Mouse (Mus musculus) liver, postnatal 0 days (tissue): ENCODE measurements at regions not wholly inside any gene's neighbourhood (a gene's known extent, or its start where the extent isn't known, plus 50 kb on each side); places are given as distances from the start of the nearest gene placed in this dataset.

ENCODE experiments used
- ATAC-seq: fragments of 200-750 bp; cut with Nextera tagmentation; 2 replicates; pipeline ENCODE4 v1.8.0; 2017; ENCODE audit warnings: mild to moderate bottlenecking, moderate library complexity
- DNase-seq: peaks from one replicate; pipeline ENCODE4 v3.0.0-alpha.2; 2016
- H3K27ac ChIP-seq: fragments of 300-500 bp; sonication (generic); 2 replicates; pipeline ENCODE4 v1.5.1; 2014; ENCODE audit warnings: antibody characterized with exemption, moderate library complexity, mild to moderate bottlenecking, low read depth
- H3K27me3 ChIP-seq: fragments of 300-500 bp; sonication (generic); 2 replicates; pipeline ENCODE4 v1.6.1; 2014; ENCODE audit warnings: low read length, control low read depth, mixed read lengths; ENCODE audit not compliant: insufficient read depth
- H3K36me3 ChIP-seq: fragments of 300-500 bp; sonication (generic); replicated peaks from 2 replicates; pipeline ENCODE4 v1.6.1; 2014; ENCODE audit warnings: mild to moderate bottlenecking, control low read depth, low read length, moderate library complexity, mixed read lengths; ENCODE audit not compliant: insufficient read depth
- H3K4me1 ChIP-seq: fragments of 300-500 bp; sonication (generic); 2 replicates; pipeline ENCODE4 v1.6.1; 2014; ENCODE audit warnings: antibody characterized with exemption, mild to moderate bottlenecking, control low read depth; ENCODE audit not compliant: insufficient read depth
- H3K4me2 ChIP-seq: fragments of 300-500 bp; sonication (generic); 2 replicates; pipeline ENCODE4 v1.6.1; 2014; ENCODE audit warnings: low read depth, mild to moderate bottlenecking, low read length, moderate library complexity, mixed read lengths
- H3K4me3 ChIP-seq: fragments of 300-500 bp; sonication (generic); 2 replicates; pipeline ENCODE4 v1.5.1; 2014; ENCODE audit warnings: low read depth, low read length
- H3K9ac ChIP-seq: fragments of 300-500 bp; sonication (generic); replicated peaks from 2 replicates; pipeline ENCODE4 v1.6.1; 2014; ENCODE audit warnings: mild to moderate bottlenecking, moderate library complexity
- H3K9me3 ChIP-seq: fragments of 300-500 bp; sonication (generic); 2 replicates; pipeline ENCODE4 v1.6.1; 2016; ENCODE audit warnings: mild to moderate bottlenecking, control low read depth, low read length, mixed read lengths
- CTCF ChIP-seq: sonication (generic); IDR thresholded peaks from 2 replicates; pipeline ENCODE4 v1.5.1; 2016; ENCODE audit warnings: antibody characterized with exemption, low read depth
- EP300 ChIP-seq: IDR thresholded peaks from 2 replicates; pipeline ENCODE4 v1.6.1; 2016; ENCODE audit warnings: antibody characterized with exemption, low read depth, mild to moderate bottlenecking
- WGBS: fragments of 180-500 bp; shearing (Covaris S2); extraction: QIAGEN DNeasy Blood & Tissue Kit; methylation state at CpG from one replicate; pipeline ENCODE4 v1.1.7; 2014; ENCODE audit not compliant: insufficient replicate concordance; 5-methylcytosine and 5-hydroxymethylcytosine counted together

DNA sequence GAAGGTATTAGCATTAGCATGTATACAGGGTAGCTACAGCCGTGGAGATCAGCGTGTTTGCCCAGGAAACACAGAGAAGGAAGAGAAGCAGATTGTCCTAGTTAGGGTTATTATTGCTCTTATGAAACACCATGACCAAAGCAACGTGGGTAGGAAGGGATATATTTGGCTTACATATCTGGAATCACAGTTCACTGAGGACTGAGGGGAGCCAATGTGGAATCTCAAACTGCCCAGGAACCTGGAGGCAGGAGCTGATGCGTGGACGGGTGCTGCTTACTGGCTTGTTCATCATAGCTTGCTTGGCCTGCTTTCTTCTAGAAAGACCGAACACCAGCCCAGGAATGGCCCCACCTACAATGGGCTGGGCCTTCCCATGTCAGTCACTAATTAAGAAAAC is 238.4 kb downstream of the Atp23 start:
- no peak for TF ChIP-seq CTCF
- TF ChIP-seq EP300, result no peak
- no peaks in the 10 kb centered on the region for H3K27me3 ChIP-seq
- no peak overlapping the region for H3K9ac ChIP-seq
- ATAC-seq (no peak), DNase-seq (no peak)
- no peak overlapping the region for H3K4me2 ChIP-seq
- no peak overlapping the region for H3K4me3 ChIP-seq
- peaks cover 5% of the 10 kb centered on the region for H3K9me3 ChIP-seq
- H3K36me3 ChIP-seq, result no peaks in the 10 kb centered on the region
- no peaks in the 10 kb centered on the region for H3K4me1 ChIP-seq
- WGBS, result 76% methylated on average over 6 of the region's 6 CpGs
- no peak overlapping the region for H3K27ac ChIP-seq

DNA sequence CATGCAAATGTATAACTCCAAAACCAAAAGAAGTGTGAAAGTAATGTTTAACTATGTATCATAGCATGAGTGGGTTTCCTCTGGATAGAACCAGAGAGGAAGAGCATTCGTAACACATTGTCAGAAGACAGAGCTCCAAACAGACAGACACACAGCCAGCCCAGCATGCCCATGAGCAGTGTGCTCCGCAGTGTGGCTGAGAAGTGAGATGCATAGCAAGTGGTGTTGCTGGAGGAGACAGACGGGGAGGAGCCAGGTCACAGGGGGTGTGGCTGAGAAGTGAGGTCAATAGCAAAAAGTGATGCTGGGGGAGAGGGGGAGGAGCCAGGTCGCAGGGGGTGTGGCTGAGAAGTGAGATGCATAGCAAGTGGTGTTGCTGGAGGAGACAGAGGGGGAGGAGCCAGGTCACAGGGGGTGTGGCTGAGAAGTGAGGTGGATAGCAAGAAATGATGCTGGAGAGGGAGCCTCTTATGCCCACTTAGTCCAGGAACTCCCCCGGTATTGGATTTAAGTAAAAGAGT is 240.0 kb downstream of the Atp23 start:
- Histone ChIP-seq H3K27ac (no peak overlapping the region), H3K9me3 (peaks cover 5% of the 10 kb centered on the region), H3K36me3 (no peaks in the 10 kb centered on the region), H3K4me3 (no peak overlapping the region), H3K9ac (no peak overlapping the region), H3K4me2 (no peak overlapping the region), H3K27me3 (no peaks in the 10 kb centered on the region), H3K4me1 (no peaks in the 10 kb centered on the region)
- 52% methylated on average over 5 of the region's 5 CpGs for WGBS
- TF ChIP-seq CTCF (no peak), EP300 (no peak)
- DNase-seq, result peak; percentile 15
- ATAC-seq, result no peak

DNA sequence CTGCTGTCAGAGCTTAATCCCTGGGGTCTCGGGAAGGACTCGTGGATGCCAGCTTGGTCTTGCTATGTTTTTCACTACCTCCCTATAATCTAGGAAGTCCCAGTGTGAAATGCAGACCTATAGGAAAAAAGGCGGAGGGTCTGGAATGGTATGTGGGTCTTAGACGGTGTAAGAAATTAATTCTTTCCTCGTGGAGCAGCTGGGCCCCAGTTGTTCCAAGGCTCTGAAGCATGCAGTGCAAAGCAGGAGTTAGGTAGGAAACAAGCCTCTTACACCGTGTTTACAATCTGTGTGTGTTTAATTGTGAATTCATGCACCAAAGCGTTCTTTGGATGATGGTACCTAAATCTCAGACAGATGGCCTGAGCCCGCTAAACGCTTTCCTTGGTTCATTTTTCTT is 241.1 kb downstream of the Atp23 start:
- TF ChIP-seq CTCF, result no peak
- no peak for TF ChIP-seq EP300
- H3K4me1 ChIP-seq, result no peaks in the 10 kb centered on the region
- peaks cover 5% of the 10 kb centered on the region for H3K9me3 ChIP-seq
- no peak overlapping the region for H3K4me3 ChIP-seq
- WGBS, result 84% methylated on average over 9 of the region's 9 CpGs
- H3K27ac ChIP-seq, result no peak overlapping the region
- no peak overlapping the region for H3K4me2 ChIP-seq
- H3K27me3 ChIP-seq, result no peaks in the 10 kb centered on the region
- no peak overlapping the region for H3K9ac ChIP-seq
- no peaks in the 10 kb centered on the region for H3K36me3 ChIP-seq
- ATAC-seq, result no peak
- no peak for DNase-seq

DNA sequence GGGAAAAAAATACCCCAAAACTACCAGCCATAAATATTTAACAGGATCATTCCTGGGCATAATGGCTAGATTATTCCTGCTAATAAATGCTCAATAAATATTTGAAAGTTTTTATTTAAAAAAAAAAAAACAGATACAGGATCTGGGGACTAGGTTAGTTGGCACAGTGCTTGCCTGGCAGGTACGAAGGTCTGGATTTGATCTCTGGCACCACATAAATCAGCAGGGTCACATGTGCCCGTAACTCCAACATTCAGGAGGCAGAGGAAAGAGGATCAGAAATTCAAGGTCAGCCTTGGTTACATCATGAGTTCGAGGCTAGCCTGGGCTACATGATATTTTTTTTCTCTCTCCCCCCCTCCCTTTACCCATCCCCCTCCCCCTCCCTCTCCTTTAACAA is 248.5 kb downstream of the Atp23 start:
- no peak overlapping the region for H3K4me3 ChIP-seq
- 69% methylated on average over 3 of the region's 3 CpGs for WGBS
- H3K27ac ChIP-seq, result no peak overlapping the region
- H3K9ac ChIP-seq, result no peak overlapping the region
- H3K9me3 ChIP-seq, result no peaks in the 10 kb centered on the region
- H3K4me1 ChIP-seq, result no peaks in the 10 kb centered on the region
- H3K27me3 ChIP-seq, result no peaks in the 10 kb centered on the region
- TF ChIP-seq EP300 (no peak), CTCF (no peak)
- ATAC-seq (no peak), DNase-seq (no peak)
- H3K4me2 ChIP-seq, result no peak overlapping the region
- no peaks in the 10 kb centered on the region for H3K36me3 ChIP-seq

DNA sequence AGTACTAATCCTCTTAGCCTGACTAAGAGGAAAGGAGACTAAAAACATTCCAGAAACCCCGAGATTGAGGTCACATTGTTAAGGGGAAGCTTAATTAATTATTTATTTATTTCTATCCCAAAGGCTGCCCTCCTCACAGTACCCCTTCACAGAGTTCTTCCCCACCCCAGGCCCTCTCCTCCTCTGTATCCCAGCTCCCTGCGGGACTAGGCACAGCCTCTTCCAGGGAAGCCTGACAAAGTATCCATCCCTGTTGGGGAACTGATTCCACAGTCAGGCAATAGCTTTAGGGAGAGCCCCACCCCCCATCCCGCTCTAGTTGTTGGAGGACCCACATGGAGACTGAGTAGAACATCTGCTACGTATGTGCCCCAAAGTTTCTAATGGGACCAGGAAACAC is 254.6 kb downstream of the Atp23 start:
- H3K4me2 ChIP-seq, result no peak overlapping the region
- 52% methylated on average over 4 of the region's 4 CpGs for WGBS
- no peak overlapping the region for H3K9ac ChIP-seq
- no peak for ATAC-seq
- H3K27me3 ChIP-seq, result no peaks in the 10 kb centered on the region
- DNase-seq, result no peak
- no peak for TF ChIP-seq CTCF
- no peak for TF ChIP-seq EP300
- no peak overlapping the region for H3K27ac ChIP-seq
- H3K4me3 ChIP-seq, result no peak overlapping the region
- no peaks in the 10 kb centered on the region for H3K36me3 ChIP-seq
- H3K9me3 ChIP-seq, result no peaks in the 10 kb centered on the region
- 0 out of 2 replicates have a peak, but pooled peaks cover 3% of the 10 kb centered on the region for H3K4me1 ChIP-seq

DNA sequence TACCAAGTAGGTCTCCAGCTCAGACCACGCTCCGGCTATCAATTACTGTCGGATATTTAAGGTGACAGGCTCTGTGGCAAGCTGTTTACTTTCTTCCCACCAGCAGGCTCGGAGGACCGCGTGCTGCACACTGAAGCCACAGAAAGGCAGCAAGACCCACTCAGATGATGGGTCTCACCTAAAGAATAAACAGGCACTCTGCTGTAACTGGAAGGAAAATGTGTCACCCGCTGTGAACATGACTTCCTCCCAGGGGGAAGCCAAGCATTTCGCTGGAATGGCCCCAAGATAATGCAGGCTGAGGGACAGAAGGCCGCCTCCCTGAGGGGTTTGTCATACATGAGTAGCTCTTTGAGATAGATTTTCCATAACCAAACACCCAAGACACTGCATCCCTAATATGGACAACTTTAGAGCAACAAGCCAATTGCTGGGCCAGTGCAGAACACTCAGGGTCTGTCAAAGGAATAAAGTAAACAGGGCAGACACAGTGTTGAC is 259.3 kb downstream of the Atp23 start:
- Histone ChIP-seq H3K27ac (no peak overlapping the region), H3K27me3 (no peaks in the 10 kb centered on the region), H3K9ac (no peak overlapping the region), H3K4me2 (no peak overlapping the region), H3K4me1 (0 out of 2 replicates have a peak, but pooled peaks cover 3% of the 10 kb centered on the region), H3K36me3 (no peaks in the 10 kb centered on the region), H3K4me3 (no peak overlapping the region), H3K9me3 (no peaks in the 10 kb centered on the region)
- ATAC-seq (no peak), DNase-seq (no peak)
- 26% methylated on average over 9 of the region's 9 CpGs for WGBS
- no peak for TF ChIP-seq EP300
- TF ChIP-seq CTCF, result no peak

DNA sequence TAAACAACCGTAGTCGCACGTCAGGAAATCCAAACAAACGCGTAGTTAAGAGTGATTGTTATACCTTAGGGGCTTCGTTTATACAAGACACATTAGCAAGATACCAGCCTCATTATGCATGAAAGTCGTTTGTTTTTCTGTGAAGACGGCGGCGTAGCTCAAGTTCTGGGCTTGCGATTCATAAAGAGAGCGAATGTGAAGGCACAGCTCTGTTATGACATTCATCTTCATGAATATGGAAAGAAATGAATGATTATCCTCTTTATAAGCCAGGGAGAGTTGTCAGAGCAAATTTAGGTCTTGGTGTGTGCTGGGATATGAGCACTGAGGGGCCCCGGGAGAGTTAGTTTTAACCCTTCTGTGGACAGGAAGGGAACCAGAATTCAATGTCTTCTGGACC is 266.4 kb downstream of the Atp23 start:
- no peaks in the 10 kb centered on the region for H3K36me3 ChIP-seq
- H3K9me3 ChIP-seq, result no peaks in the 10 kb centered on the region
- H3K4me3 ChIP-seq, result no peak overlapping the region
- no peaks in the 10 kb centered on the region for H3K27me3 ChIP-seq
- WGBS, result 55% methylated on average over 13 of the region's 13 CpGs
- DNase-seq (no peak), ATAC-seq (no peak)
- no peak overlapping the region for H3K9ac ChIP-seq
- no peak overlapping the region for H3K4me2 ChIP-seq
- H3K27ac ChIP-seq, result no peak overlapping the region
- H3K4me1 ChIP-seq, result no peaks in the 10 kb centered on the region
- TF ChIP-seq CTCF (no peak), EP300 (no peak)
